Mouse (Mus musculus) sigmoid colon, adult 10 weeks (tissue): Measurements from ENCODE around the gene Pabpc6. TPM values are rescaled to one million over a fixed set of nuclear protein-coding genes. Genes with fewer than 3 reads are reported as not detected.

Experiments used
- polyA plus RNA-seq: library from polyadenylated mRNA; stranded (reverse); fragments of 350-450 nt; fragmentation: Illumina TruSeq; extraction: RNeasy Lipid Tissue Mini Kit (QIAGEN cat#74804); gene quantifications from one replicate; pipeline ENCODE4 v1.2.3, GENCODE M21; 2014; ENCODE audit warnings: low read depth, low replicate concordance

The Pabpc6 gene
- not detected for polyA plus RNA-seq

GRCm38 (mm10) chr17:9669283-9669905, at the start of gene Pabpc6:
Gene Pabpc6, minus strand, starts transcription at chr17:9669717.

Other genes starting within 250 kb of the Pabpc6 start
- gene Gm17728, start 247.7 kb downstream of the Pabpc6 start, polyA plus RNA-seq, result not detected